Mouse (Mus musculus): Measurements from ENCODE around the gene Lclat1. TPM values are rescaled to one million over a fixed set of nuclear protein-coding genes. Genes with fewer than 3 reads are reported as not detected.

The Lclat1 gene
- polyA plus RNA-seq, 1 experiment from 2014 or later, result 24.9 TPM

DNA sequence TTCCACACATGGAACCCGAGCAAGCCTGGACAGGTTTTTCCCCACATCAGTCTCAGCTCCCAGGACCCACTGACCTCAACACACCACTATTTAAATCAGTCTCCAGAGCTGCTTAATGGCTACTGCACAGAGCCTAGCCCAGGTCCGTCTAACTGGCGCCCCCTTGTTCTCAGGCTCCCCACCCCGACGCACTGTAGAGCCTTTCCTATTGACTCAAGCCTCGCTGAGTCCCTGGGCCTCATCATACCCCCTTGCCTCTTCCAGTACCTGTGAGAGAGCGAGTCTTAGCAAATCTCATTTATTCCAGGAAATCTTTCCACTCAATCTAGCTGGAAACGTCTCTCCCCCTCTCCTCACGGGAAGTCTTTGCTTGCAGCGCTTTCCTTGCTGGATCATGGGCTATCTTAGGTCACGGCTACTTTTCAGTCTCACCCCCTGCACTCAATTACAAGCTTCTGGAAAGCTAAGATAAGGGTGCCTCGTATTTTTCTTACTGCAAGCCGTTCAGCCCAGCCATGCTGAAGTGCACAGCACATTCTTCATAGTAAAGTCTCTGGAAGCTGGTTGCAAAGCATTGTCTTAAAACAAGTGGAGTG, 137.4 kb downstream of the Lclat1 start:
- no peak overlapping the region for H3K4me3 ChIP-seq (ENCODE audit: low read length)
- no peaks in the 10 kb centered on the region for H3K27me3 ChIP-seq (ENCODE audit: control insufficient read depth, insufficient read depth, low read length)
- no peaks in the 10 kb centered on the region for H3K4me1 ChIP-seq (ENCODE audit: control insufficient read depth, insufficient read depth, low read length)
- no peak overlapping the region for H3K9ac ChIP-seq (ENCODE audit: low read depth, low read length)
- H3K4me2 ChIP-seq (replicated peaks; ENCODE audit: low read depth, low read length), result no peak overlapping the region
- no peaks in the 10 kb centered on the region for H3K36me3 ChIP-seq (ENCODE audit: control insufficient read depth, insufficient read depth, low read length)
- 68% methylated on average over 13 of the region's 13 CpGs for WGBS
- no peak overlapping the region for H3K27ac ChIP-seq (ENCODE audit: low read depth, low read length)
- no peaks in the 10 kb centered on the region for H3K9me3 ChIP-seq (ENCODE audit: control insufficient read depth, low read length)
- 0 out of 2 replicates have a peak, but pooled peaks have one; percentile 43 for ATAC-seq (ENCODE audit: low FRiP score, low TSS enrichment)

DNA sequence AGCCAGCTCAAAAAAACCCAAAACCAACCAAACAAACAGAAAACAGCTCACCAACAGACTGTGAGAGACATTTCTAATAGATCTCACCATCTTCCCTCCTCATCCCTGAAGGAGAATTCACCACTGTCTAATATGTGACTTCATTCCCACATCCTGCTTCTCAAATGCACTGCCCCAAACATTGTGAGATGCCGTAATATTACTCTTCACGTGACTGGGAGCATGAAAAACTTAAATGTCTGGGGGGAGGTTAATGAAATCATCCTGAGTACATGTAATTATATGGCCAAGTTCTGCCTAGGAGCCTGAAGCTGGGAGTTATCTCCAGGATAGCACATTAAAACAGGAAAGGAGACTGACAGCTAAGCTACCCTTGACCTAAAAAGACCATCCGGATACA, 138.3 kb downstream of the Lclat1 start:
- 77% methylated on average over 3 of the region's 3 CpGs for WGBS
- no peak overlapping the region for H3K27ac ChIP-seq (ENCODE audit: low read depth, low read length)
- H3K36me3 ChIP-seq (ENCODE audit: control insufficient read depth, insufficient read depth, low read length), result no peaks in the 10 kb centered on the region
- H3K4me3 ChIP-seq (ENCODE audit: low read length), result no peak overlapping the region
- no peak overlapping the region for H3K9ac ChIP-seq (ENCODE audit: low read depth, low read length)
- H3K4me1 ChIP-seq (ENCODE audit: control insufficient read depth, insufficient read depth, low read length), result no peaks in the 10 kb centered on the region
- no peaks in the 10 kb centered on the region for H3K9me3 ChIP-seq (ENCODE audit: control insufficient read depth, low read length)
- no peaks in the 10 kb centered on the region for H3K27me3 ChIP-seq (ENCODE audit: control insufficient read depth, insufficient read depth, low read length)
- ATAC-seq (ENCODE audit: low FRiP score, low TSS enrichment), result no peak
- H3K4me2 ChIP-seq (replicated peaks; ENCODE audit: low read depth, low read length), result no peak overlapping the region

DNA sequence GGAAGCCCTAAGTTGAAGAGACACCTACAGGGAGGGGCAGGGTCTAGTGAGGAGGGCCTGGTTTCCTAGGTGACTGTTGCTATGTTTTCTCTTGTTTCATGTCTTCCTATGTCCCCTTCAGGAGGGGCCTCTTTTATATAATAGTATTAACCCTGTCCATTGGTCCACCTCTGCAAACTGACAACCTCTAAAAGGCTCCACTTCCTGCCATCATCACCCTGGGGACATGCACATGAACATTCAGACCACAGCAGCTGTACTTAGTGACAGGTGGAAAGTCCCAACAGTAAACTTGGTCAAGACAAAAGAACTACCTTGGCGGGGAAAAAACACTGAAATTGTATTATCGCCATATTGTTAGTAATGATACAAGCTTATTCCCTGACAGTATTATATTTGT, 139.1 kb downstream of the Lclat1 start:
- no peak overlapping the region for H3K4me2 ChIP-seq (replicated peaks; ENCODE audit: low read depth, low read length)
- H3K27ac ChIP-seq (ENCODE audit: low read depth, low read length), result no peak overlapping the region
- WGBS, result 98% methylated on average over 2 of the region's 2 CpGs
- no peak for ATAC-seq (ENCODE audit: low FRiP score, low TSS enrichment)
- H3K4me3 ChIP-seq (ENCODE audit: low read length), result no peak overlapping the region
- H3K27me3 ChIP-seq (ENCODE audit: control insufficient read depth, insufficient read depth, low read length), result no peaks in the 10 kb centered on the region
- no peaks in the 10 kb centered on the region for H3K9me3 ChIP-seq (ENCODE audit: control insufficient read depth, low read length)
- H3K36me3 ChIP-seq (ENCODE audit: control insufficient read depth, insufficient read depth, low read length), result no peaks in the 10 kb centered on the region
- H3K9ac ChIP-seq (ENCODE audit: low read depth, low read length), result no peak overlapping the region
- 0 out of 2 replicates have a peak, but pooled peaks cover 3% of the 10 kb centered on the region for H3K4me1 ChIP-seq (ENCODE audit: control insufficient read depth, insufficient read depth, low read length)

DNA sequence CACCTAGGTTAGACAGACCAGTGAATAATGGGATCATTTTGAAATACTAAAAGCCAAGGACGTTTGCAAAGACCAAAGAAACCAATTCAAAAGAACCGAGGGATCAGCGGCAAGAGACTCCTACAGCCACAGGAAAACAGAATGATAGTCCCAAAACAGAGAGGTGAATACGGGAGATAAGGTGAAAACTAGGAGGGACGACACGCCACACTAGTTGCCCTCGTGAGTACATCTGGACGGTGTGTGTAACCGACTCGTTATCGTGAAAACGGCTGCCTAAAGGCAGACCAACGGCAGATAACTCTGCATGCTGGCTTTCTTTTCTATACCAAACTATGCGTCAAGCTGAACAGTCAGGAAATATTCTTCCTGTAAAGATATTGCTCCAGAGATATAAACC, 140.0 kb downstream of the Lclat1 start:
- 93% methylated on average over 14 of the region's 14 CpGs for WGBS
- H3K9ac ChIP-seq (ENCODE audit: low read depth, low read length), result no peak overlapping the region
- no peak for ATAC-seq (ENCODE audit: low FRiP score, low TSS enrichment)

DNA sequence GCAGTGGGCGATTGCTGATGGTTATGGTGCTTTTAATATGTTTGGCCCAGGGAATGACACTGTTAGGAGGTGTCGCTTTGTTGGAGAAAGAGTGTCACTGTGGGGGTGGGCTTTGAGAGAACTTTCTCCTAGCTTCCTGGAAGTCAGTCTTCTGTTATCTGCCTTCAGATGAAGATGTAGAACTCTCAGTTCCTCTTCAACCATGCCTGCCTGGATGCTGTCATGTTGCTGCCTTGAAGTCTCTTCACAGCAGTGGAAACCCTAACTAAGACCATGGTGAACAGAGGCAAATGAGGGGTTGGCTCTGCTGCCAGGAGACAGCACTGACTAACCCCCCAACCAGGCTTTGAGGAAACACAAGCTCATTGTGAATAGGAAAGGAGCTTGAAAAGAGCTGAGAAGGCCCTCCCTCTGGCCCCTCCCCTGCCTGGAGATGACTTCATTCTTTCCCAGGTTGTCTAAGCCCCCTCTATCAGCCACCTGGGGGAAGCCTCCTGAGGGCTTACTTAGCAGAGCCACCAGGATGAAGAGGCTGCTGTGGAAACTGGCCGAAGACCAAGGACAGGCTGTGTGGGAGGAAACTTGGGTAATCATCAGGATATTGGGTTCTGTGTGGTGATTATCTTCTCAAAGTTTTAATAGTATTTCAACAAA, 142.8 kb downstream of the Lclat1 start:
- no peak overlapping the region for H3K4me3 ChIP-seq (ENCODE audit: low read length)
- H3K27me3 ChIP-seq (ENCODE audit: control insufficient read depth, insufficient read depth, low read length), result no peaks in the 10 kb centered on the region
- 0 out of 2 replicates have a peak, but pooled peaks cover 3% of the 10 kb centered on the region for H3K4me1 ChIP-seq (ENCODE audit: control insufficient read depth, insufficient read depth, low read length)
- H3K4me2 ChIP-seq (replicated peaks; ENCODE audit: low read depth, low read length), result no peak overlapping the region
- WGBS, result 87% methylated on average over 3 of the region's 3 CpGs
- no peaks in the 10 kb centered on the region for H3K9me3 ChIP-seq (ENCODE audit: control insufficient read depth, low read length)
- no peak overlapping the region for H3K27ac ChIP-seq (ENCODE audit: low read depth, low read length)
- H3K9ac ChIP-seq (ENCODE audit: low read depth, low read length), result no peak overlapping the region
- no peak for ATAC-seq (ENCODE audit: low FRiP score, low TSS enrichment)
- no peaks in the 10 kb centered on the region for H3K36me3 ChIP-seq (ENCODE audit: control insufficient read depth, insufficient read depth, low read length)

More for the DNA sequence above, 140.0 kb downstream of the Lclat1 start:
- H3K27me3 ChIP-seq (ENCODE audit: control insufficient read depth, insufficient read depth, low read length), result no peaks in the 10 kb centered on the region
- no peaks in the 10 kb centered on the region for H3K36me3 ChIP-seq (ENCODE audit: control insufficient read depth, insufficient read depth, low read length)
- no peak overlapping the region for H3K4me2 ChIP-seq (replicated peaks; ENCODE audit: low read depth, low read length)
- no peaks in the 10 kb centered on the region for H3K9me3 ChIP-seq (ENCODE audit: control insufficient read depth, low read length)
- H3K4me1 ChIP-seq (ENCODE audit: control insufficient read depth, insufficient read depth, low read length), result 0 out of 2 replicates have a peak, but pooled peaks cover 3% of the 10 kb centered on the region
- no peak overlapping the region for H3K27ac ChIP-seq (ENCODE audit: low read depth, low read length)
- no peak overlapping the region for H3K4me3 ChIP-seq (ENCODE audit: low read length)

DNA sequence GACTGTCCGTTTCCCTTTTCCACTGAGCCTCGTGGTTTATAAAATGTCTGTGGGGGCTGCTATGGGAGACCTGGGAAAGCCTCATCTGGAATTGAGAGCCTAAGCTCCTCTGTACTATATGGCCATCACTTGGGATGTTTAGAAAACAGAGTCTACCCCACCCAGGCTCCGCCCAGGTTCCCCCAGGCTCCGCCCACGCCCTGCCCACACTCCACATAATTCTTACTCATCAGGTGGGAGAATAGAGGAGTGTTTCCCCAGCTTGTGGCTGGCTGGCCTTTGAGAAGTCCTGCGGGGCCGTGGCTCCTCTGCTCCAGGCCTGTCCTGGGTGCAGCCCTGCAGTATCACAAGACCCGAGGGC, 143.3 kb downstream of the Lclat1 start:
- H3K27ac ChIP-seq (ENCODE audit: low read depth, low read length), result no peak overlapping the region
- H3K36me3 ChIP-seq (ENCODE audit: control insufficient read depth, insufficient read depth, low read length), result no peaks in the 10 kb centered on the region
- no peak overlapping the region for H3K9ac ChIP-seq (ENCODE audit: low read depth, low read length)
- H3K4me2 ChIP-seq (replicated peaks; ENCODE audit: low read depth, low read length), result no peak overlapping the region
- no peaks in the 10 kb centered on the region for H3K9me3 ChIP-seq (ENCODE audit: control insufficient read depth, low read length)
- H3K4me3 ChIP-seq (ENCODE audit: low read length), result no peak overlapping the region
- H3K4me1 ChIP-seq (ENCODE audit: control insufficient read depth, insufficient read depth, low read length), result 0 out of 2 replicates have a peak, but pooled peaks cover 3% of the 10 kb centered on the region
- no peaks in the 10 kb centered on the region for H3K27me3 ChIP-seq (ENCODE audit: control insufficient read depth, insufficient read depth, low read length)
- peak; percentile 39; the same call in 1 of the 2 replicates for ATAC-seq (ENCODE audit: low FRiP score, low TSS enrichment)
- 62% methylated on average over 8 of the region's 8 CpGs for WGBS

DNA sequence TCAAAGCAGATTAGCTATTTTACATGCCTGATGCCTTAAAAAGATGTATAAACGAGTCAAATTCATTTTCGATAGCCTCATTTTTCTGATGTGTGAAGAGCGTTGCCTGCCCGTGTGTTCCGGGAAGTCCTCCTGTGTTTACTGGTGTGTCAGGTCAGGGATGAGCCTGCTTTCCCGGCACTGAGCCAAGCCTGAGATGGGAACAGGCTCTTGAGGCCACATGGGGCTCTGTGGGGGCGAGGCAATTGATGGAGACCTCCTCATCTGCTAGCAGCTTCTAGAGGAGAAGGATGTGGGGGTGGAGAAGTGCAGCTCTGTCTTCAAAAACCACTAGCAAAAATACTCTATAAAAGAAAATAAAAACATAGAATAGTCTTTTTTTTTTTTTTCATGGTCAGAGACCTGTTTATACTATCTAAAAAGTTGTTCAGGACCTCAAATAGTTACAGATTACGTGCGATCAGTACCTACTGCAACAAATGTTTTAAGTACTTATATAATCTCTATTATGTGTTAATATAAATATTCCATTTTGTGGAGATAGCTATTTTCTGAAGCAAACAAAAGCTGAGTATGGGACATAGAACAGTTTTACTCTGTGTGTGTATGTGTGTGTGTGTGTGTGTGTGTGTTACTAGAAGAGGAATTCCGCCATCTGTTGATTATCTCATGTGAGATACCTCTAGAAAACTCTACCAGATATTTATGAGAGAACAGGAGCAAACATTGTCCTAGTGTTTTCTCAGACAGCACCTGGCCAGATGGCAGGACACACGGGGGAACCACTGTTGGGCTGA, 144.2 kb downstream of the Lclat1 start:
- H3K27me3 ChIP-seq (ENCODE audit: control insufficient read depth, insufficient read depth, low read length), result no peaks in the 10 kb centered on the region
- no peak overlapping the region for H3K9ac ChIP-seq (ENCODE audit: low read depth, low read length)
- H3K4me1 ChIP-seq (ENCODE audit: control insufficient read depth, insufficient read depth, low read length), result 0 out of 2 replicates have a peak, but pooled peaks cover 3% of the 10 kb centered on the region
- 66% methylated on average over 11 of the region's 11 CpGs for WGBS
- no peak for ATAC-seq (ENCODE audit: low FRiP score, low TSS enrichment)
- no peak overlapping the region for H3K4me2 ChIP-seq (replicated peaks; ENCODE audit: low read depth, low read length)
- H3K36me3 ChIP-seq (ENCODE audit: control insufficient read depth, insufficient read depth, low read length), result no peaks in the 10 kb centered on the region
- H3K4me3 ChIP-seq (ENCODE audit: low read length), result no peak overlapping the region
- H3K9me3 ChIP-seq (ENCODE audit: control insufficient read depth, low read length), result no peaks in the 10 kb centered on the region
- H3K27ac ChIP-seq (ENCODE audit: low read depth, low read length), result no peak overlapping the region

DNA sequence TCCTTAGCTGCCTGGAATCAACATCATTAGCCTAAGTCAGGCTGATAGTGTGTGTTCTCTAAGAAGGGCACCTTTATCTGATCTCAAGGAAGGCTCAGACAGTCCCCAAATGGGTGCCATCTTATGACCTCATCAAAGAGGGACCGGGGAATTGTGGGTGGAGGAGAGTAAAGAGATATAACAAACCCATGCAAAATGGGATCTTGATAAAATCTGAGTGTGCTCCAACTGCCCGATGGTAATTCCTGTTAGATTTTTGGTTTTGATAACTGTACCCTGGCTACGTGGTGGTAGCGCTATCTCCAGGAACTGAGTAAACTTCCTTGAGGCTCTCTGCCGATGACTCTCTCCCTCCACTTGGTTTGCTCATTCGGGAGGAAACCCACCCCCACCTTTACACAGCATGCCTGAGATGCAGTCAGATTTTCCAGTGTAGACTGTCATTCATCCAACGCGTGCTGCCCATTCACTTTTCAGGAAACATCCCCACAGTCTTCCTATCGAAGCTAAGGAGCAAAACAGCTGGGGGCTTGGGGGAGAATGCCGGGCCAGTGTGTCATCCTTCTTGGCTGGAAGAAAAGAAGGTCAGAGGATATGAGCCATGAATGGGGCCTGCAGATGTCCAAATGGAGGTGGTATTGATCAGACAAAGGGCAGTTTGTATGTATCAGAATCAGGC, 145.6 kb downstream of the Lclat1 start:
- Histone ChIP-seq H3K4me2 (replicated peaks; ENCODE audit: low read depth, low read length) (no peak overlapping the region), H3K27me3 (ENCODE audit: control insufficient read depth, insufficient read depth, low read length) (no peaks in the 10 kb centered on the region), H3K9me3 (ENCODE audit: control insufficient read depth, low read length) (no peaks in the 10 kb centered on the region), H3K9ac (ENCODE audit: low read depth, low read length) (no peak overlapping the region), H3K4me3 (ENCODE audit: low read length) (no peak overlapping the region), H3K36me3 (ENCODE audit: control insufficient read depth, insufficient read depth, low read length) (no peaks in the 10 kb centered on the region), H3K27ac (ENCODE audit: low read depth, low read length) (no peak overlapping the region), H3K4me1 (ENCODE audit: control insufficient read depth, insufficient read depth, low read length) (0 out of 2 replicates have a peak, but pooled peaks cover 7% of the 10 kb centered on the region)
- 78% methylated on average over 10 of the region's 10 CpGs for WGBS
- no peak for ATAC-seq (ENCODE audit: low FRiP score, low TSS enrichment)

Data from kidney, embryonic 14.5 days (tissue).